Mouse (Mus musculus) intestine, postnatal 0 days (tissue): Measurements from ENCODE around the gene Efna5. TPM values are rescaled to one million over a fixed set of nuclear protein-coding genes. Genes with fewer than 3 reads are reported as not detected.

Source experiments
- ATAC-seq: fragments of 200-750 bp; cut with Nextera tagmentation; 2 replicates; pipeline ENCODE4 v1.8.0; 2017; ENCODE audit warnings: mild to moderate bottlenecking, moderate TSS enrichment, moderate library complexity
- H3K27ac ChIP-seq: fragments of 300-500 bp; sonication (generic); 2 replicates; pipeline ENCODE4 v1.5.1; 2014; ENCODE audit warnings: mild to moderate bottlenecking, low read depth, low read length, moderate library complexity
- H3K27me3 ChIP-seq: fragments of 300-500 bp; sonication (generic); replicated peaks from 2 replicates; pipeline ENCODE4 v1.6.1; 2014; ENCODE audit warnings: low read length, mixed read lengths; ENCODE audit not compliant: control insufficient read depth, insufficient read depth
- H3K36me3 ChIP-seq: fragments of 300-500 bp; sonication (generic); 2 replicates; pipeline ENCODE4 v1.6.1; 2014; ENCODE audit warnings: mild to moderate bottlenecking, moderate library complexity; ENCODE audit not compliant: control insufficient read depth, insufficient read depth
- H3K4me1 ChIP-seq: fragments of 300-500 bp; sonication (generic); replicated peaks from 2 replicates; pipeline ENCODE4 v1.6.1; 2014; ENCODE audit warnings: antibody characterized with exemption, low read length, mixed read lengths; ENCODE audit not compliant: control insufficient read depth, insufficient read depth
- H3K4me2 ChIP-seq: fragments of 300-500 bp; sonication (generic); replicated peaks from 2 replicates; pipeline ENCODE4 v1.6.1; 2014; ENCODE audit warnings: low read depth, mild to moderate bottlenecking, moderate library complexity
- H3K4me3 ChIP-seq: fragments of 300-500 bp; sonication (generic); 2 replicates; pipeline ENCODE4 v1.5.1; 2014; ENCODE audit warnings: low read depth, low read length
- H3K9ac ChIP-seq: fragments of 300-500 bp; sonication (generic); 2 replicates; pipeline ENCODE4 v1.6.1; 2014; ENCODE audit warnings: mild to moderate bottlenecking, low read depth, low read length
- H3K9me3 ChIP-seq: fragments of 300-500 bp; sonication (generic); 2 replicates; pipeline ENCODE4 v1.6.1; 2016; ENCODE audit warnings: mixed run types; ENCODE audit not compliant: control insufficient read depth
- CTCF ChIP-seq: sonication (generic); IDR thresholded peaks from 2 replicates; pipeline ENCODE4 v1.5.1; 2016; ENCODE audit warnings: low read depth, mild to moderate bottlenecking, control low read depth, antibody characterized with exemption, moderate library complexity
- WGBS: fragments of 180-500 bp; shearing (Covaris S2); extraction: QIAGEN DNeasy Blood & Tissue Kit; methylation state at CpG from one replicate; pipeline ENCODE4 v1.1.7; 2014; 5-methylcytosine and 5-hydroxymethylcytosine counted together
- polyA plus RNA-seq: library from polyadenylated mRNA; unstranded; fragments of >200 nt; fragmentation: Nextera tagmentation; extraction: Ambion mirVana; gene quantifications from 2 replicates; pipeline ENCODE4 v1.2.1, GENCODE M21; 2015

Efna5 gene
- polyA plus RNA-seq, 1 experiment from 2014 or later = 8.6 TPM

- H3K9me3 ChIP-seq = no peaks in the 10 kb centered on the region
- no peaks in the 10 kb centered on the region for H3K4me1 ChIP-seq
- H3K27me3 ChIP-seq = no peaks in the 10 kb centered on the region
- H3K27ac ChIP-seq = no peak overlapping the region
- no peaks in the 10 kb centered on the region for H3K36me3 ChIP-seq
- H3K4me2 ChIP-seq = no peak overlapping the region
- WGBS = 87% methylated on average over 5 of the region's 5 CpGs
- no peak overlapping the region for H3K9ac ChIP-seq
- ATAC-seq = no peak
- no peak overlapping the region for H3K4me3 ChIP-seq
- no peak for TF ChIP-seq CTCF
Measured at GRCm38 (mm10) chr17:62683142-62683541, 198.0 kb downstream of the Efna5 start.

- no peak for TF ChIP-seq CTCF
- H3K4me3 ChIP-seq = no peak overlapping the region
- no peak overlapping the region for H3K27ac ChIP-seq
- ATAC-seq = no peak
- no peak overlapping the region for H3K9ac ChIP-seq
- H3K4me2 ChIP-seq = no peak overlapping the region
- no peaks in the 10 kb centered on the region for H3K36me3 ChIP-seq
- WGBS = 82% methylated on average over 1 of the region's 1 CpGs
- no peaks in the 10 kb centered on the region for H3K4me1 ChIP-seq
- H3K27me3 ChIP-seq = no peaks in the 10 kb centered on the region
- no peaks in the 10 kb centered on the region for H3K9me3 ChIP-seq
Measured at GRCm38 (mm10) chr17:62681726-62682125, 199.4 kb downstream of the Efna5 start.

GRCm38 (mm10) chr17:62680737-62681136 lies 200.4 kb downstream of the Efna5 start:
- Histone ChIP-seq H3K4me2 (no peak overlapping the region), H3K4me1 (no peaks in the 10 kb centered on the region), H3K27ac (no peak overlapping the region), H3K36me3 (no peaks in the 10 kb centered on the region), H3K9ac (no peak overlapping the region), H3K9me3 (no peaks in the 10 kb centered on the region), H3K27me3 (no peaks in the 10 kb centered on the region), H3K4me3 (no peak overlapping the region)
- ATAC-seq = no peak
- TF ChIP-seq CTCF = no peak
- 80% methylated on average over 1 of the region's 1 CpGs for WGBS

- Histone ChIP-seq H3K4me1 (no peaks in the 10 kb centered on the region), H3K27me3 (no peaks in the 10 kb centered on the region), H3K4me2 (no peak overlapping the region), H3K9ac (no peak overlapping the region), H3K27ac (no peak overlapping the region), H3K4me3 (no peak overlapping the region), H3K36me3 (no peaks in the 10 kb centered on the region), H3K9me3 (no peaks in the 10 kb centered on the region)
- 65% methylated on average over 6 of the region's 6 CpGs for WGBS
- TF ChIP-seq CTCF = no peak
- no peak for ATAC-seq
Measured at GRCm38 (mm10) chr17:62676832-62677231, 204.3 kb downstream of the Efna5 start.

- Histone ChIP-seq H3K36me3 (no peaks in the 10 kb centered on the region), H3K27me3 (no peaks in the 10 kb centered on the region), H3K4me2 (no peak overlapping the region), H3K9ac (no peak overlapping the region), H3K9me3 (no peaks in the 10 kb centered on the region), H3K4me3 (no peak overlapping the region), H3K27ac (no peak overlapping the region), H3K4me1 (no peaks in the 10 kb centered on the region)
- no peak for TF ChIP-seq CTCF
- 22% methylated on average over 6 of the region's 6 CpGs for WGBS
- ATAC-seq = no peak
Measured at GRCm38 (mm10) chr17:62676409-62676808, 204.7 kb downstream of the Efna5 start.

DNA sequence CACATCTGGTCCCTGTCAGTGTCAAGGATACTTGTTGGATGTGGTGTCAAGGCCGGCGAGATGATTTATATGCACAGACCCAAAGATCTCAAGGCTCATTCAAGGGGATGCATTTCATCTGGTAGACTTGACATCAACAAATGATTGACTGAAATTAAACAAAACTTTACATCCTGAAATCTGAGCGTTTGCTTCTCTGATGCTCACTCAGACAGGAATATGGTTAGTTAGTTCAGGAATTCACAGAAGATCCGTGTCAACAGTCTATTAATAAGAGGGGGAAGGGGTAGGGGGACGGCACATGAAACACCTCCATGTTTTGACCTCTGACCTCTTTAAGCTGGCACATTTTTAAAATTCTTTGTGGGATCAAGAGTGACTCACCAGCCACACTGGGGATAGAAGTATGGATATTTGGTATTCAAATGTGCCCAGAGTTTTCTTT lies 205.3 kb downstream of the Efna5 start:
- no peak overlapping the region for H3K9ac ChIP-seq
- H3K36me3 ChIP-seq = no peaks in the 10 kb centered on the region
- no peaks in the 10 kb centered on the region for H3K4me1 ChIP-seq
- H3K27ac ChIP-seq = no peak overlapping the region
- no peak for ATAC-seq
- no peaks in the 10 kb centered on the region for H3K9me3 ChIP-seq
- H3K27me3 ChIP-seq = no peaks in the 10 kb centered on the region
- no peak overlapping the region for H3K4me3 ChIP-seq
- WGBS = 56% methylated on average over 5 of the region's 5 CpGs
- TF ChIP-seq CTCF = no peak
- H3K4me2 ChIP-seq = no peak overlapping the region

GRCm38 (mm10) chr17:62672068-62672467 lies 209.0 kb downstream of the Efna5 start:
- Histone ChIP-seq H3K27ac (no peak overlapping the region), H3K9ac (no peak overlapping the region), H3K4me2 (no peak overlapping the region), H3K9me3 (no peaks in the 10 kb centered on the region), H3K36me3 (no peaks in the 10 kb centered on the region), H3K4me1 (no peaks in the 10 kb centered on the region), H3K27me3 (no peaks in the 10 kb centered on the region), H3K4me3 (no peak overlapping the region)
- TF ChIP-seq CTCF = no peak
- ATAC-seq = no peak
- WGBS = 44% methylated on average over 8 of the region's 8 CpGs
